17 mouse cellular contexts compared by ENCODE assay signal in the genomic region with DNA sequence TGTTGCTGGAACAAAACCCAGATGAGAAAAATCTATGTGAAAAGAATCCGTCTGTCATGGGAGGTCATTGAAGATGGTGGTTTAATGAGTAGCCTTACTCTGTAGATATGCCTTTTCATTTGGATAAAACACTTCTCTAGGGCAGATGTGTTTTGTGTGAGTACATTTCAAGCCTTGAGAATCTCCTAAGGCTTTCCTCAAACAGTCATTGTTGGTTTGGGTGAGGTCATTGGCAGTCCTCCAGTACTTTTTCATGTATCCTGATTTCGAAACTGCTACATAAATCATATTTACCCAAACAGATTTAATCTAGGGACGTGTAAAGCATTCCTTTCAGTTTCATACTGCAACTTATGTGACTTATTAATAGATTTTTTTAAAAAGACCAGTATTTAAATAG. TPM values are rescaled to one million over a fixed set of nuclear protein-coding genes. Genes with fewer than 3 reads are reported as not detected.
A peak's percentile ranks its signal among the peaks of the same experiment; 100 is the strongest.
DNase-seq lines count a peak whose midpoint lies in the region; ATAC-seq and TF ChIP-seq lines count a peak whose summit lies in the region.
"Had no signal": no experiment of that assay in that cellular context is flagged by ENCODE, and none has a peak within 500 bp of the region (broad histone marks: within the 10 kb centered on the region; RNA-seq: fewer than 3 reads in every experiment).

No protein-coding gene starts in this region.

- no peak for TF ChIP-seq POLR2A in lung, adult 2 months (IDR thresholded peaks at IDR 0.05; ENCODE audit: borderline replicate concordance, extremely low read depth, low read depth, low read length)

- peak; percentile 36 for DNase-seq in adrenal gland, postnatal 10 days
- DNase-seq in adrenal gland, postnatal 4 days (ENCODE audit: low spot score in 2 of 2), result no peak
- DNase-seq in lung, adult 18-20 months, result peak; percentile 20 to 73
- DNase-seq in lung, adult 2 months, result no peak
- DNase-seq in stomach, postnatal 0 days (ENCODE audit: low spot score), result peak; percentile 55
- DNase-seq in heart, adult 8-10 months (ENCODE audit: low spot score), result no peak
- DNase-seq: B cell, adult 2 months; forebrain, postnatal 0 days; gastrocnemius, postnatal 25 days; right cerebral cortex, postnatal 25 days; thymus, postnatal 36 days had no signal

- TF ChIP-seq EP300 in stomach, postnatal 0 days (optimal IDR thresholded peaks at IDR 0.05), result peak; percentile 54

- ATAC-seq in lung, embryonic 16.5 days (ENCODE audit: low read depth), result peak; percentile 49; the same call in 1 of the 2 replicates
- ATAC-seq in stomach, postnatal 0 days (ENCODE audit: low FRiP score, low TSS enrichment), result peak; percentile 64
- ATAC-seq in megakaryocyte-erythroid progenitor cell, adult 5-6 weeks (replicated peaks; ENCODE audit: low FRiP score, low TSS enrichment, poor library complexity, severe bottlenecking), result no peak
- ATAC-seq: forebrain, postnatal 0 days; hindbrain, embryonic 16.5 days had no signal

- WGBS in lung, adult 2 months, result 13% methylated on average over 3 of the region's 3 CpGs
- WGBS in lung, embryonic 16.5 days, result 25% methylated on average over 3 of the region's 3 CpGs
- 22% methylated on average over 3 of the region's 3 CpGs for WGBS in stomach, postnatal 0 days

- H3K9ac ChIP-seq in lung, embryonic 16.5 days (ENCODE audit: low read length), result no peak overlapping the region
- H3K9ac ChIP-seq in stomach, postnatal 0 days (ENCODE audit: low read length), result no peak overlapping the region
- H3K9ac ChIP-seq: forebrain, postnatal 0 days had no signal

- no peak overlapping the region for H3K4me3 ChIP-seq in lung, adult 2 months (replicated peaks; ENCODE audit: extremely low read depth, low read depth, low read length)
- H3K4me3 ChIP-seq in lung, embryonic 16.5 days (ENCODE audit: low read length), result no peak overlapping the region
- H3K4me3 ChIP-seq in stomach, postnatal 0 days (ENCODE audit: low read depth, low read length), result no peak overlapping the region

- H3K36me3 ChIP-seq in lung, embryonic 16.5 days (ENCODE audit: control insufficient read depth, insufficient read depth, low read length), result no peaks in the 10 kb centered on the region
- no peaks in the 10 kb centered on the region for H3K36me3 ChIP-seq in stomach, postnatal 0 days (ENCODE audit: control insufficient read depth, insufficient read depth, low read length)
- H3K36me3 ChIP-seq: G1E had no signal

- TF ChIP-seq CTCF in lung, adult 2 months (IDR thresholded peaks at IDR 0.05; ENCODE audit: insufficient read depth, low read length), result no peak
- TF ChIP-seq CTCF in stomach, postnatal 0 days (IDR thresholded peaks at IDR 0.05; ENCODE audit: low read depth), result no peak

- no peaks in the 10 kb centered on the region for H3K27me3 ChIP-seq in lung, embryonic 16.5 days (ENCODE audit: control insufficient read depth, insufficient read depth, low read depth, low read length)
- no peaks in the 10 kb centered on the region for H3K27me3 ChIP-seq in stomach, postnatal 0 days (ENCODE audit: control insufficient read depth, insufficient read depth, low read length)

- no peak overlapping the region for H3K4me2 ChIP-seq in lung, embryonic 16.5 days (ENCODE audit: low read depth, low read length)
- H3K4me2 ChIP-seq in stomach, postnatal 0 days (replicated peaks; ENCODE audit: low read depth), result no peak overlapping the region
- H3K4me2 ChIP-seq: liver, embryonic 11.5 days; midbrain, embryonic 11.5 days had no signal

- no peak overlapping the region for H3K27ac ChIP-seq in lung, embryonic 16.5 days (ENCODE audit: low read length)
- no peak overlapping the region for H3K27ac ChIP-seq in stomach, postnatal 0 days (replicated peaks)

- H3K4me1 ChIP-seq in lung, adult 2 months (ENCODE audit: control insufficient read depth, insufficient read depth, low read length), result peaks cover 12% of the 10 kb centered on the region
- H3K4me1 ChIP-seq in lung, embryonic 16.5 days (replicated peaks; ENCODE audit: control insufficient read depth, insufficient read depth, low read length), result peaks cover 9% of the 10 kb centered on the region; the same call in 1 of the 2 replicates
- no peaks in the 10 kb centered on the region for H3K4me1 ChIP-seq in stomach, postnatal 0 days (replicated peaks; ENCODE audit: control insufficient read depth, insufficient read depth)

- H3K9me3 ChIP-seq in lung, embryonic 16.5 days (ENCODE audit: control insufficient read depth, low read length), result no peaks in the 10 kb centered on the region
- H3K9me3 ChIP-seq in stomach, postnatal 0 days (ENCODE audit: control insufficient read depth, low read length), result no peaks in the 10 kb centered on the region

RNA-seq across cellular contexts. Expression of a gene that starts 24.3 kb away (rescaled TPM):
- 10 to 100 TPM in 1 of 2 experiments, 1 to 10 TPM in 1; 7.7 to 13.2 TPM for total RNA-seq in adrenal gland, postnatal 10 days (2021)
- total RNA-seq in adrenal gland, postnatal 4 days (2021), result 10 to 100 TPM; 20.2 to 21.8 TPM
- polyA plus RNA-seq in lung, adult 2 months (2012; rRNA removed), result 2.1 and 2.6 TPM in 2 replicates
- 47.2 and 54.6 TPM in 2 replicates for polyA plus RNA-seq in lung, embryonic 16.5 days (2015; fragmentation: Nextera tagmentation; extraction: Ambion mirVana)
- 15.1 and 15.7 TPM in 2 replicates for polyA plus RNA-seq in stomach, postnatal 0 days (2015; fragmentation: Nextera tagmentation; extraction: Ambion mirVana)
- 52.3 and 91.9 TPM in 2 replicates for total RNA-seq in megakaryocyte-erythroid progenitor cell, adult 5-6 weeks (2014; fragmentation: Nextera tagmentation)
- 143 and 164 TPM in 2 replicates for total RNA-seq in megakaryocyte-erythroid progenitor cell, adult 5-6 weeks (2017)
- total RNA-seq in heart, adult 8-10 months (2022), result under 1 TPM in 3 of 4 experiments, not detected in 1; 0.25 to 0.43 (median 0.35) TPM

Comparison
In these comparisons a context has a peak if more than half of its experiments do, and no peak if none do; other contexts are left out.
1. DNase-seq: peak in adrenal gland, postnatal 10 days (single experiment), lung, adult 18-20 months (2 of 2) and stomach, postnatal 0 days (single experiment); none in adrenal gland, postnatal 4 days (0 of 2), lung, adult 2 months (single experiment) and heart, adult 8-10 months (single experiment).
2. RNA of a gene that starts 24.3 kb away (total RNA-seq): 52.3 to 164 TPM in megakaryocyte-erythroid progenitor cell, adult 5-6 weeks, 20.2 to 21.8 TPM in adrenal gland, postnatal 4 days and 7.7 to 13.2 TPM in adrenal gland, postnatal 10 days; 0.25 to 0.43 TPM in heart, adult 8-10 months; every median in the first group is over 4 times any median in the second.